Mouse (Mus musculus) frontal cortex, postnatal 25 days (tissue): Measurements from ENCODE around the gene Clec16a.
A peak's percentile ranks its signal among the peaks of the same experiment; 100 is the strongest.

Experiments used
- DNase-seq, 2 experiments: peaks; one replicate each; pipeline ENCODE4 v3.0.0; 2022; ENCODE audit warnings: low spot score in 2 of 2

Clec16a gene

DNA sequence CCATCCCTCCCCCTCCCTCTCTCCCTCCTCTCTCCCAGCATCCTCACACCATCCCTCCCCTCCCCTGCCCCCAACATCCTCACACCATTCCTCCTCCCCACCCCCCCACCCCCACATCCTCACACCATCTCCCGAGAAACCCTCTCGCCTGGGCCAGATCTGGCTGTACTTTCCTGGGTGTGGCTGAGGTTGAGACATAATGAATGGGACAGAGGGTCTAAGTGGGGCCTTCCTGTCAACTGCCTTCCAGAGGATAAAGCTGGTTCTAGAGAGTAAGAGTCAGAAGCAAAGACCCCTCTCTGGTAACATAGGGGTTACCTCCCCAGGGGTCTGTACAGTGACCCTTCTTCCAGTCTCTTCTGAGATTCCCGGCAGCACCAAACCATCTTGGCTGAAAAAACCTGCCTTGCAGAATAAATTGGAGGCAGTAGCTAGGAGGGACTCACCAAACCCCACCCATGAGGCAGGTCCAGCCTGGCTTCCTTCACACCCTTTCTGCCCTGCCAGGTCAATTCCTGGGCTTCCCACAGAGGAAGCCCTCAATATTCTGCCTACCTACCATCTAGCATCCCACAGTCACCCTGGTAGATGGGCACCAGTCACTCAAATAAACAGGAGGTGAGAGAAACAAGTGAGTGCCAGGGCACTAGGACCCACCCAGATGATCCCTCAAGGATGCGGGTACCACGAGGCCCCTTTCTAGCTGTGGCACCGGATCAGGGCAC lies 218.6 kb downstream of the Clec16a start:
- DNase-seq = no peak

DNA sequence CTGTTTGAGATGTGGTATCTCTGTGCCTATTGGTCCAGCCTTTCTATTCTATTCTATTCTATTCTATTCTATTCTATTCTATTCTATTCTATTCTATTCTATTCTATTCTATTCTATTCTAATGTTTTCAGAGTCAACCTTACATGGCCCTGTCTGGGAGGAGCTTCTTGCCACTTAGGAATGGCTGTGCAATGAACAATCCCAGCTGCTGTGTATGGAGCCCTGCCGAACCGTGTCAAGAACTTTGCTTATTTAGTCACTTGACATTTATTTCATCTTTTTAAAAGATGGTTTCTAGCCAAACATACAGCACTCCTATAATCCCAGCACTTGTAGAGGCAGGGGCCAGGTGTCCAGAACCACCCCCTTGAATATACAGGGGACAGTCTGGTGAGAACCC lies 219.2 kb downstream of the Clec16a start:
- no peak for DNase-seq

GRCm38 (mm10) chr16:10767158-10767557 lies 222.0 kb downstream of the Clec16a start:
- peak in 1 of 2 experiments; percentile 54 for DNase-seq

GRCm38 (mm10) chr16:10768821-10769220 lies 223.7 kb downstream of the Clec16a start:
- DNase-seq = no peak

- DNase-seq = no peak
These were observed 224.5 kb downstream of the Clec16a start for GRCm38 (mm10) chr16:10769661-10770060.

GRCm38 (mm10) chr16:10770531-10771325 lies 225.6 kb downstream of the Clec16a start:
- no peak for DNase-seq

GRCm38 (mm10) chr16:10771769-10772510 lies 226.8 kb downstream of the Clec16a start:
- no peak for DNase-seq

DNA sequence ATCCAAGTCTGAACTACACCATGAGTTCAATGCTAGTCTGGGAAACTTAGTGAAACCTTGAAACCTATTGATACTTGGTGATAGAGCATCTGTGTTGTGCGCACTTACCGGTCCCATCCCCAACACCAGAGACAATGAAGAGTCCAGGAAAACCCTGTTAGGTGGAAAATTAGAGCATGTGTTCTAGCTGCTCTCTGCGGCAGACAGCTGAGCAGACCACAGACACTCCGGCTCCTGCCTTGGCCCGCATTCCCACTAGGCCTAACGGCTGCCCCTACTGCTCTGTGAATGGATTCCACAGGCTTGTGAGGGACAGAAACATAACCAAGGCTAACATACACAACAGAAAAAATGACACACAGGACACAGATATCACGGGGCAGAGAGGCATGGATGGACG lies 228.4 kb downstream of the Clec16a start:
- no peak for DNase-seq

DNA sequence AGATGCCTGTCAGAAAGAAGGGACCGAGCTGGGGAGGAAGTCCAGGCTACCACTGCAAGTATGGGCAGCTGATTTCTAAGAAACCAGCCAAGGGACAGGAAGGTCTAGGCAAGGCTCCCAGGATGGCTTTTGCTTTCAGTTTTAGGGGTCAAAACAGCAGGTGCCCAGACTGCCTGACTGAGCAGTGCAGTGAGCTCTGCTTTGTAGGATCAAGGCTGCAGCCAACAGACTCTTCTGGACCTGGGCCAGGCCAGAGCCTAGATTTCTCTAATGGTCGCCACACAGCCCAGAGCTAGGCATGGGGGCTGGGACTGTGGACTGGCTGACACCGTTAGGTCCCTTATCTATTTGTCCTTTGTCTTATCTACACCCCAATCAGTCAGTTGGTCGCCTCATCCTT lies 229.6 kb downstream of the Clec16a start:
- no peak for DNase-seq

DNA sequence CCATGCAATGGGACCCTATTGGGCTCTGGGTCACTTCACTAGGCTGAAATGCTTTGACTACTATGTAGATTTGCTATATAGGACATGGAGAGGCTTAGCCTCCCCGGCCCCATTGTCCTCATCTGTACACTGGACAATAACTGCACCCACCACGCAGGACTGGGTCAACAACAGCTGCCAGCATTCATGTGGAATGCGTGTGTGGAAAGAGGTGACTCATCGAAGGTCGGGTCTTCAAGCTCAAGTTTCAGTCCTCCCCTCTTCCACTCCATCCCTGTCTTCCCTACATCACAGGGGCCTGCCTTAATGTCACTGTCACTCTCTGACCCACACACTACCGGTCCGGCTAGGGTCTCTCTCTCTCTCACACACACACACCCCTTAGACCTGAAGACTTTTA lies 231.2 kb downstream of the Clec16a start:
- no peak for DNase-seq

DNA sequence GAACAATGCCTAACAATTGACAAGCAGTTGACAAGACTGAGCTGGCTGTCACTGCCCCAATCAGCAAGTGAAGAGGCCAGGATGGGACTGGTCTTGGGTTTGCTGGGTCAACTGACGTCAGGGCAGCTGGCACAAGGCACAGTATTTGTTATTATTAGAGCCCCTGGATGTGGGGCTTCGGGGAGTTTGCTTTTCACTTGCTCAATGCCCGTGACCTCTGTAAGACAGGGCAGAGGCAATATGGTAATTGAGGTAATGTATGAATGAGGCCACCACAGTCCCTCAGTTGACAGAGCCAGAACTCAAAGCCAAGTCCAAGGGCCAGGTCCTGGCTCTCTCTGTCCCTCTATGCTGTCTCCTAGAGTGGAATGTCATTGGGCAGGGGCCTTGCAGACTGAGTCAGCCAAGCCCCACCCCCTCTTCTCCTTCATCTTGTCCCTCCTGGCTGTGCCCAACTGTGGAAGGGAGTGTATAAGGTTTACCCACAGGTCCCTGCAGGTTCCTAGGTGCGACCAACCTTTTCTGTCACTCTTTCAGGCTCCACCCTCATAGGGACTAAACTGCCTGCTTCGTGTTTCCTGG lies 232.5 kb downstream of the Clec16a start:
- no peak for DNase-seq

DNA sequence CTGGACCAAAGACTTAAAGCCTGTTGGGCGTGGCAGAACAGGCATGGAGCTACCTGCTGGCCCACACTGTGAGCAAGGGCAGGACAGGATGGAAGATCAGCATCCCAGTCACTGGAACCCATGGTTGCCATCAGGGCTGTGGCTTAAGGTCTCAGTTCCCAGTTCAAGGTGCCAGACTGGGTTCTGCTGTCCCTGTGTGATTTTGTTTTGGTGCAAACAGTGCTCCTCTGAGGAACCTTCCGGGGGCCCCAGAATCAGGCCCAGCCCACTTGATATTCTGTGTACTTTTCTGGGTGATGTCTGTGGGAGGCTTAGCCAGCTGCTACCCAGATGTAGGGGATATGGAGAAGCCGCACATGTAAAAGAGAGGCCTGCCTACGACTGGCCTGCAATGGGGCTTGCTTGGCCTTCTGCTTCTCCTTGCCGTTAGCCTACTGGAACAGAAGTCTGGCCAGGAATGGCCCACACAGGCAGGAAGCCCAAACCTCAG lies 235.5 kb downstream of the Clec16a start:
- no peak for DNase-seq

DNA sequence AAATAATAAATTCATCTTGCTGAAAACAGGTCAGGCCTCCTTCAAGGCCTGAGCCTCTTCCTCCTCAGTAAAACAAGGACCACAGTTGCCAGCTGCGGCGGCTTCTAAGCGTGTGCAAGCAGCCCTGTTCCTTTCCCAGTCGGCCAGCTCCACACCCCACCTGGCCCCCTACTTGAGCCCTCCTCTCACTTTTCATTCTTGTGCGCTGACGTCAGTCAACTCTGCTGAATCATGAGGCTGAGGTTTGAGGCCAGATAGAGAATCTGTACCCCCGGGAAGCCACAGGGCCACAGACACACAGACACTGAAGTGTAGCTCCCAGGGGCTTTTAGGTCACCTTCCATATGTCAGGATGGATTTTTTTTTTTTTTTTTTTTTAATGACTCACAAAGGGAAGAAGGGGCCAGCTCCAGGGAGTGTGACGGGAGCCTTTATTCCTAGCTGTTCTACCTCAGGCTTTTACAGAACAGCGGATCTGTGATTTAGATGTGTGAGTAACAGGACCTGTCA lies 236.8 kb downstream of the Clec16a start:
- DNase-seq = no peak

GRCm38 (mm10) chr16:10782377-10783151 lies 237.4 kb downstream of the Clec16a start:
- DNase-seq = no peak

DNA sequence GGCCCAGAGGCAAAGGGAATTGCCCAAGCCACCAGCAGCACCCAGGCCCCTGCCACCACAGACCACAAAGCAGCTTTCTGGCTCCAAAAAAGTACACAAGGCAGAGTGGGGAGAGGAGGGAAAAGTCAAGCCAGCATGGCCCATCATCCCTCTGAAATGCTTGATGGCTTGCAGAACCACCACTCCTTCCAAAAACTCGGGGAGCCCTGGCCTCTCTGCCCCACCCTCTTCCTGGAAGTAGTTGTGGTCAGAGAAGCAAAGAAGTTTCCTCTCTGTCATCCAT lies 238.0 kb downstream of the Clec16a start:
- DNase-seq = no peak

- DNase-seq = no peak
These were observed 238.3 kb downstream of the Clec16a start for GRCm38 (mm10) chr16:10783451-10783850.

GRCm38 (mm10) chr16:10783883-10784792 lies 239.0 kb downstream of the Clec16a start:
- peak in 1 of 2 experiments; percentile 11 for DNase-seq

GRCm38 (mm10) chr16:10784793-10785370 lies 239.7 kb downstream of the Clec16a start:
- DNase-seq = peak; percentile 77 to 78

- DNase-seq = peak; percentile 42 to 71
These were observed 240.5 kb downstream of the Clec16a start, which contains the start of gene Socs1 for GRCm38 (mm10) chr16:10785371-10786231. TSS of gene Socs1 (minus strand) at chr16:10785536.
